Mouse (Mus musculus): Measurements from ENCODE around the gene Lrmda. TPM values are rescaled to one million over a fixed set of nuclear protein-coding genes. Genes with fewer than 3 reads are reported as not detected.

Lrmda gene
- polyA plus RNA-seq, 1 experiment from 2014 or later, result not detected

- H3K27me3 ChIP-seq (ENCODE audit: control insufficient read depth, insufficient read depth, low read length), result no peaks in the 10 kb centered on the region
- WGBS, result 83% methylated on average over 9 of the region's 9 CpGs
- H3K36me3 ChIP-seq (ENCODE audit: control insufficient read depth, insufficient read depth, low read length), result no peaks in the 10 kb centered on the region
- ATAC-seq (replicated peaks; ENCODE audit: low FRiP score) (no peak), DNase-seq (ENCODE audit: low spot score) (no peak)
- H3K4me3 ChIP-seq (ENCODE audit: low read depth, low read length), result no peak overlapping the region
- no peak overlapping the region for H3K27ac ChIP-seq (ENCODE audit: low read depth, low read length)
- no peaks in the 10 kb centered on the region for H3K9me3 ChIP-seq (ENCODE audit: control insufficient read depth, low read length)
- H3K4me2 ChIP-seq (ENCODE audit: low read depth, low read length, severe bottlenecking), result no peak overlapping the region
- H3K9ac ChIP-seq (ENCODE audit: low read length), result no peak overlapping the region
- no peaks in the 10 kb centered on the region; the same call in 1 of the 2 replicates for H3K4me1 ChIP-seq (replicated peaks; ENCODE audit: control insufficient read depth, insufficient read depth, low read length)
Observed at GRCm38 (mm10) chr14:22174757-22175156, 155.2 kb downstream of the Lrmda start.

DNA sequence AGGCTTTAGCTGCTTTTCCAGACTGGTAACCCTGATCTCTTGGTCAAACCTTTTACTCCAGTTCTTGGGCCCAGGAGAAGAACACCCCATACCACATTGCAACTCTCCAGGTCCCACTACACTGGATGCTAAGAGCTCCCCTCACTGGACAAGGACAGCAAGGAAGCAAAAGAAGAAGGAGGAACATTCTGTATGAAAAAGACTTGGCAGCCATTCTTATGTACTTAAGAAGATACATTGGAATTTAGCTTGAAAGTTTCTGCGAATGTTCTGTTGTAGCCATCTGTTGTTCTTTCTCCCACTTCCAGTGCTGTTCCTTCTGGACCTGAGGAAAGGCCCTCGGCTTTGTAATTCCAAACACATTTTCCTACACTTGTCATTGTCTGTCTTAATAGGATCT is 160.2 kb downstream of the Lrmda start:
- Histone ChIP-seq H3K4me1 (replicated peaks; ENCODE audit: control insufficient read depth, insufficient read depth, low read length) (no peaks in the 10 kb centered on the region; the same call in 1 of the 2 replicates), H3K9me3 (ENCODE audit: control insufficient read depth, low read length) (no peaks in the 10 kb centered on the region), H3K36me3 (ENCODE audit: control insufficient read depth, insufficient read depth, low read length) (no peaks in the 10 kb centered on the region), H3K27me3 (ENCODE audit: control insufficient read depth, insufficient read depth, low read length) (no peaks in the 10 kb centered on the region), H3K27ac (ENCODE audit: low read depth, low read length) (no peak overlapping the region), H3K4me2 (ENCODE audit: low read depth, low read length, severe bottlenecking) (no peak overlapping the region), H3K4me3 (ENCODE audit: low read depth, low read length) (no peak overlapping the region), H3K9ac (ENCODE audit: low read length) (no peak overlapping the region)
- no peak for ATAC-seq (replicated peaks; ENCODE audit: low FRiP score)
- DNase-seq (ENCODE audit: low spot score), result no peak
- WGBS, result 71% methylated on average over 2 of the region's 2 CpGs

DNA sequence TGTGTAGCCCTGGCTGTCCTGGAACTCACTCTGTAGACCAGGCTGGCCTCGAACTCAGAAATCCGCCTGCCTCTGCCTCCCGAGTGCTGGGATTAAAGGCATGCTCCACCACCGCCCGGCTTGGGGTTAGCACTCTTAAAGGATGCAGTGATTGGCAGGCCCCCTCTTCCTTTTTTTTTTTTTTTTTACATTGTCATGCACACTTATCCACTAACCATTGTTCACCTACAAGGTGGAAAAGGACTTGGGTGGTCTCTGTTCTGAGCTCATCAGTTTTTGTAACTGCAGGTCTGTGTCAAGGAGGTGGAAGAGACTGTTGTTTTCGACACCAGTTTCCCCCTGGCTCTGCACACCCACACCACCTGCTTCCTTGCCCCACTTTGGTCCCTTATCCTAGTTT is 162.0 kb downstream of the Lrmda start:
- no peak for ATAC-seq (replicated peaks; ENCODE audit: low FRiP score)
- H3K36me3 ChIP-seq (ENCODE audit: control insufficient read depth, insufficient read depth, low read length), result no peaks in the 10 kb centered on the region
- no peak for DNase-seq (ENCODE audit: low spot score)
- no peak overlapping the region for H3K4me3 ChIP-seq (ENCODE audit: low read depth, low read length)
- H3K9ac ChIP-seq (ENCODE audit: low read length), result no peak overlapping the region
- 84% methylated on average over 6 of the region's 6 CpGs for WGBS
- no peak overlapping the region for H3K27ac ChIP-seq (ENCODE audit: low read depth, low read length)
- no peak overlapping the region for H3K4me2 ChIP-seq (ENCODE audit: low read depth, low read length, severe bottlenecking)
- H3K27me3 ChIP-seq (ENCODE audit: control insufficient read depth, insufficient read depth, low read length), result no peaks in the 10 kb centered on the region
- no peaks in the 10 kb centered on the region for H3K9me3 ChIP-seq (ENCODE audit: control insufficient read depth, low read length)
- H3K4me1 ChIP-seq (replicated peaks; ENCODE audit: control insufficient read depth, insufficient read depth, low read length), result no peaks in the 10 kb centered on the region

DNA sequence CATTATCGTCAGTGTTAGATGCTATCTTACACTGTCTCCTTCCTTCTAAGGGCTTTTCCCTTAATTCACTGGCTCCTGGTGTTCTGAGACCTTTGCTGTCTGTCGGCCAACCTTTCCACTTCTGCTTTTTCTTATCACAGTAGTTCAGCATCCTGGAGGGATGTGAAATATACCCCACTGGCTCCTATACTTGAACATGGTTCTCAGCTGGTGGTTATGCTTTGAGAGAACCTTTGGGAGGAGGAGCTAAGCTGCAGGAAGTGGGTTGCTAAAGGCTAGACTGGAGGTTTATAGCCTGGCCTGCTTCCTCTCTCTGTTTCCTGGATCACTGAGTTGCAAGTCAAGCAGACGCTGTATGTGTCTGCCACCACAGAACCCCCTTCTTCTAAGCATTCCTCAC is 163.7 kb downstream of the Lrmda start:
- Histone ChIP-seq H3K4me2 (ENCODE audit: low read depth, low read length, severe bottlenecking) (no peak overlapping the region), H3K9me3 (ENCODE audit: control insufficient read depth, low read length) (no peaks in the 10 kb centered on the region), H3K4me3 (ENCODE audit: low read depth, low read length) (no peak overlapping the region), H3K27ac (ENCODE audit: low read depth, low read length) (no peak overlapping the region), H3K27me3 (ENCODE audit: control insufficient read depth, insufficient read depth, low read length) (no peaks in the 10 kb centered on the region), H3K36me3 (ENCODE audit: control insufficient read depth, insufficient read depth, low read length) (no peaks in the 10 kb centered on the region), H3K4me1 (replicated peaks; ENCODE audit: control insufficient read depth, insufficient read depth, low read length) (no peaks in the 10 kb centered on the region), H3K9ac (ENCODE audit: low read length) (no peak overlapping the region)
- 80% methylated on average over 3 of the region's 3 CpGs for WGBS
- DNase-seq (ENCODE audit: low spot score) (no peak), ATAC-seq (replicated peaks; ENCODE audit: low FRiP score) (no peak)

DNA sequence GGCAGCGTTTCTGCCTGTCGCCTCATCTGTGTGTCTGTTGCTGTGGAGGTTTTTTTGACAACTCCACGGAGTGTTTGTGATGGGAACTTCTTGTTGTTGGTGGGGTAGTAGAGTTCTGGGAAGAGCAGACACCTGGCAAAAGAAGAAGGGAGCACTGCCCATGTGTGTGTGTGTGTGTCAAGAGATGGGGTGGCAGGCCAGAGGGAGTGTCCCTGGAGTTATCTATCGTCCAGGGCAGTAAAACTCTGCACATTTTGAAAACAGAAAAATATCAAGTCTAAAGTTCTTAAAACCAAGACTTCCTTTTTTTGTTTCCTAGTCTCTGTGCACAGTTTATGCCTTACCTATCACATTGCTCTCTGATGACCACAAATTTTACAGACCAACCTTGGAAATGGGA is 165.9 kb downstream of the Lrmda start:
- no peak overlapping the region for H3K27ac ChIP-seq (ENCODE audit: low read depth, low read length)
- no peaks in the 10 kb centered on the region for H3K27me3 ChIP-seq (ENCODE audit: control insufficient read depth, insufficient read depth, low read length)
- no peak for ATAC-seq (replicated peaks; ENCODE audit: low FRiP score)
- WGBS, result 86% methylated on average over 4 of the region's 4 CpGs
- DNase-seq (ENCODE audit: low spot score), result no peak
- H3K4me2 ChIP-seq (ENCODE audit: low read depth, low read length, severe bottlenecking), result no peak overlapping the region
- H3K9me3 ChIP-seq (ENCODE audit: control insufficient read depth, low read length), result no peaks in the 10 kb centered on the region
- no peak overlapping the region for H3K9ac ChIP-seq (ENCODE audit: low read length)
- H3K36me3 ChIP-seq (ENCODE audit: control insufficient read depth, insufficient read depth, low read length), result no peaks in the 10 kb centered on the region
- H3K4me3 ChIP-seq (ENCODE audit: low read depth, low read length), result no peak overlapping the region
- no peaks in the 10 kb centered on the region for H3K4me1 ChIP-seq (replicated peaks; ENCODE audit: control insufficient read depth, insufficient read depth, low read length)

GRCm38 (mm10) chr14:22190111-22190510 is 170.6 kb downstream of the Lrmda start:
- WGBS, result 27% methylated on average over 6 of the region's 6 CpGs
- Histone ChIP-seq H3K9ac (ENCODE audit: low read length) (no peak overlapping the region), H3K36me3 (ENCODE audit: control insufficient read depth, insufficient read depth, low read length) (no peaks in the 10 kb centered on the region), H3K27ac (ENCODE audit: low read depth, low read length) (no peak overlapping the region), H3K4me1 (replicated peaks; ENCODE audit: control insufficient read depth, insufficient read depth, low read length) (no peaks in the 10 kb centered on the region), H3K9me3 (ENCODE audit: control insufficient read depth, low read length) (no peaks in the 10 kb centered on the region), H3K4me3 (ENCODE audit: low read depth, low read length) (no peak overlapping the region), H3K27me3 (ENCODE audit: control insufficient read depth, insufficient read depth, low read length) (no peaks in the 10 kb centered on the region), H3K4me2 (ENCODE audit: low read depth, low read length, severe bottlenecking) (no peak overlapping the region)
- ATAC-seq (replicated peaks; ENCODE audit: low FRiP score), result no peak
- DNase-seq (ENCODE audit: low spot score), result no peak

- Histone ChIP-seq H3K27me3 (ENCODE audit: control insufficient read depth, insufficient read depth, low read length) (no peaks in the 10 kb centered on the region), H3K36me3 (ENCODE audit: control insufficient read depth, insufficient read depth, low read length) (no peaks in the 10 kb centered on the region), H3K4me1 (replicated peaks; ENCODE audit: control insufficient read depth, insufficient read depth, low read length) (no peaks in the 10 kb centered on the region), H3K9ac (ENCODE audit: low read length) (no peak overlapping the region), H3K4me2 (ENCODE audit: low read depth, low read length, severe bottlenecking) (no peak overlapping the region), H3K4me3 (ENCODE audit: low read depth, low read length) (no peak overlapping the region), H3K9me3 (ENCODE audit: control insufficient read depth, low read length) (no peaks in the 10 kb centered on the region), H3K27ac (ENCODE audit: low read depth, low read length) (no peak overlapping the region)
- no peak for ATAC-seq (replicated peaks; ENCODE audit: low FRiP score)
- no peak for DNase-seq (ENCODE audit: low spot score)
- WGBS, result 90% methylated on average over 9 of the region's 9 CpGs
Observed at GRCm38 (mm10) chr14:22192185-22192584, 172.7 kb downstream of the Lrmda start.

DNA sequence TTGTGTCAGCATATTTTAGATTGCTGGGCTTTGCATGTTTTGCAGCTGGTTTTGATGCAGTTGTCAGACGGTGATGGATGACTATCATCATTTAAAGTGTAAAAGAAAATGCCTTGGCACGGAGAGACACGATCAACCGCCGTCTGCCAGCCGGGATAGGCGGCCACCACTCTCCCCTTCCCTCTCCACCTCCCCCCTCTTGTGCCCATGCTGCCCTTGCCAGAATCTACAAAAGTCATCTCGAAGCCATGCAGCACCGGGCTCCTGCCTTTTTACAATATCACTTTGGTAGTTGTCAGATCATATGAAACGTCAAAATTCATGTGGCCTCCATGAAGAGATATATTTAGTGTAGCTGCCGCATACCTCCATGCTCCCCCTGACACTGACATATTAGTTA is 178.5 kb downstream of the Lrmda start:
- Histone ChIP-seq H3K9me3 (ENCODE audit: control insufficient read depth, low read length) (no peaks in the 10 kb centered on the region), H3K9ac (ENCODE audit: low read length) (no peak overlapping the region), H3K27me3 (ENCODE audit: control insufficient read depth, insufficient read depth, low read length) (no peaks in the 10 kb centered on the region; the same call in 1 of the 2 replicates), H3K27ac (ENCODE audit: low read depth, low read length) (no peak overlapping the region), H3K36me3 (ENCODE audit: control insufficient read depth, insufficient read depth, low read length) (no peaks in the 10 kb centered on the region), H3K4me2 (ENCODE audit: low read depth, low read length, severe bottlenecking) (no peak overlapping the region), H3K4me1 (replicated peaks; ENCODE audit: control insufficient read depth, insufficient read depth, low read length) (no peaks in the 10 kb centered on the region), H3K4me3 (ENCODE audit: low read depth, low read length) (no peak overlapping the region)
- DNase-seq (ENCODE audit: low spot score) (no peak), ATAC-seq (replicated peaks; ENCODE audit: low FRiP score) (no peak)
- WGBS, result 89% methylated on average over 11 of the region's 11 CpGs

DNA sequence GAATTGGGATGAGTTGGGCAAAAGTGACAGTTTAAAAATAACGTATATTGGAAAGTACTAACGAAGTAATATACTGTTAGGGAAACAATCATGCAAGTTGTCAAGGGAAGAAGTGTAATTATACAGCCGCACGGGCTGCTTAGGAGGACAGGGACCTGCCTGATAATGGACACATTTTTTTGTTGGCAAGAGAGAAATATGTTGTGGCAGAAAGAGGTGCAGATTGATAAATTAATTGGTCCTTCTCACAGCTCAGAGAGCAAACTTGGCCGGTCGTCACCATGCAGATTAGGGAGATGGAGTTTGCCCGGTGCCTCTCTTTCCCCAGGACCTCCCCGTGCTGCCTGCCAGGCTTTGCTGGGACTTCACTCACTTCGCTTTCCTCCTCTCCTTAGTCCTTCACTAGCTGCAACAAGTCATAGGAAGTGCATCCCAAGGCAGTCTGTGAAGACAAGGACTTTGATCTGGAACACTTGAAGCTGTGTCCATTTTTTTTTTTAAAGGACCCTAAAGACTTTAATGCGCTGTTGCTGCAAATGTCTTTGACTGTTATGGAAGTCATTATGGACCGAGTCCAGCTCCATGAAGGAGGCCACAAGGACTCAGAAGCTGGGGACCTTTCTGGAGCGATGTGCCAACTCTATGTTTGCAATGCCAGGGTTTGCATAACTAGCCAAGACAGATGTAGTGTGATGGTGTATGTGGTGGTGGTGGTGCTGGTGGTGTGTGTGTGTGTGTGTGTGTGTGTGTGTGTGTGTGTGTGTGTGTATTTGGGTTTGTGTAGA is 179.3 kb downstream of the Lrmda start:
- Histone ChIP-seq H3K4me1 (replicated peaks; ENCODE audit: control insufficient read depth, insufficient read depth, low read length) (no peaks in the 10 kb centered on the region), H3K4me2 (ENCODE audit: low read depth, low read length, severe bottlenecking) (no peak overlapping the region), H3K9ac (ENCODE audit: low read length) (no peak overlapping the region), H3K27ac (ENCODE audit: low read depth, low read length) (no peak overlapping the region), H3K27me3 (ENCODE audit: control insufficient read depth, insufficient read depth, low read length) (no peaks in the 10 kb centered on the region; the same call in 1 of the 2 replicates), H3K4me3 (ENCODE audit: low read depth, low read length) (no peak overlapping the region), H3K9me3 (ENCODE audit: control insufficient read depth, low read length) (no peaks in the 10 kb centered on the region), H3K36me3 (ENCODE audit: control insufficient read depth, insufficient read depth, low read length) (no peaks in the 10 kb centered on the region)
- no peak for DNase-seq (ENCODE audit: low spot score)
- no peak for ATAC-seq (replicated peaks; ENCODE audit: low FRiP score)
- WGBS, result 78% methylated on average over 12 of the region's 12 CpGs
